Mouse (Mus musculus) hindbrain, embryonic 14.5 days (tissue): Measurements from ENCODE around the gene Foxi3. TPM values are rescaled to one million over a fixed set of nuclear protein-coding genes. Genes with fewer than 3 reads are reported as not detected.

Source experiments
- ATAC-seq: fragments of 200-750 bp; cut with Nextera tagmentation; 2 replicates; pipeline ENCODE4 v1.8.0; 2017; ENCODE audit warnings: moderate number of reproducible peaks, mild to moderate bottlenecking, moderate TSS enrichment, moderate library complexity; ENCODE audit not compliant: low FRiP score
- DNase-seq: peaks from one replicate; pipeline ENCODE4 v3.0.0-alpha.2; 2015; ENCODE audit warnings: low spot score
- H3K27ac ChIP-seq: fragments of 300-500 bp; sonication (generic); 2 replicates; pipeline ENCODE4 v1.5.1; 2014; ENCODE audit warnings: mild to moderate bottlenecking, moderate library complexity
- H3K27me3 ChIP-seq: fragments of 300-500 bp; sonication (generic); 2 replicates; pipeline ENCODE4 v1.6.1; 2014; ENCODE audit warnings: mild to moderate bottlenecking, low read length, mixed read lengths; ENCODE audit not compliant: control insufficient read depth, insufficient read depth
- H3K36me3 ChIP-seq: fragments of 300-500 bp; sonication (generic); replicated peaks from 2 replicates; pipeline ENCODE4 v1.6.1; 2014; ENCODE audit not compliant: control insufficient read depth, insufficient read depth
- H3K4me1 ChIP-seq: fragments of 300-500 bp; sonication (generic); replicated peaks from 2 replicates; pipeline ENCODE4 v1.6.1; 2014; ENCODE audit warnings: antibody characterized with exemption, low read length, mixed read lengths; ENCODE audit not compliant: control insufficient read depth, insufficient read depth
- H3K4me2 ChIP-seq: fragments of 300-500 bp; sonication (generic); replicated peaks from 2 replicates; pipeline ENCODE4 v1.6.1; 2014; ENCODE audit warnings: mild to moderate bottlenecking, moderate library complexity
- H3K4me3 ChIP-seq: fragments of 300-500 bp; sonication (generic); replicated peaks from 2 replicates; pipeline ENCODE4 v1.5.1; 2014; ENCODE audit warnings: mild to moderate bottlenecking, low read length
- H3K9ac ChIP-seq: fragments of 300-500 bp; sonication (generic); 2 replicates; pipeline ENCODE4 v1.6.1; 2014
- H3K9me3 ChIP-seq: fragments of 300-500 bp; sonication (generic); 2 replicates; pipeline ENCODE4 v1.6.1; 2016; ENCODE audit warnings: low read length; ENCODE audit not compliant: control insufficient read depth
- WGBS: fragments of 180-500 bp; shearing (Covaris S2); extraction: QIAGEN DNeasy Blood & Tissue Kit; methylation state at CpG from one replicate; pipeline ENCODE4 v1.1.7; 2014; 5-methylcytosine and 5-hydroxymethylcytosine counted together
- polyA plus RNA-seq: library from polyadenylated mRNA; unstranded; fragments of >200 nt; fragmentation: Nextera tagmentation; extraction: Ambion mirVana; gene quantifications from 2 replicates; pipeline ENCODE4 v1.2.1, GENCODE M21; 2014

Gene Foxi3
- polyA plus RNA-seq, 1 experiment from 2014 or later: not detected

- H3K27ac ChIP-seq: no peak overlapping the region
- no peak overlapping the region for H3K4me2 ChIP-seq
- no peaks in the 10 kb centered on the region for H3K27me3 ChIP-seq
- DNase-seq (no peak), ATAC-seq (no peak)
- WGBS: 45% methylated on average over 3 of the region's 3 CpGs
- H3K9ac ChIP-seq: no peak overlapping the region
- no peaks in the 10 kb centered on the region for H3K9me3 ChIP-seq
- no peaks in the 10 kb centered on the region for H3K36me3 ChIP-seq
- no peaks in the 10 kb centered on the region for H3K4me1 ChIP-seq
- no peak overlapping the region for H3K4me3 ChIP-seq
These were observed 16.7 kb downstream of the Foxi3 start for GRCm38 (mm10) chr6:70973066-70973465.

DNA sequence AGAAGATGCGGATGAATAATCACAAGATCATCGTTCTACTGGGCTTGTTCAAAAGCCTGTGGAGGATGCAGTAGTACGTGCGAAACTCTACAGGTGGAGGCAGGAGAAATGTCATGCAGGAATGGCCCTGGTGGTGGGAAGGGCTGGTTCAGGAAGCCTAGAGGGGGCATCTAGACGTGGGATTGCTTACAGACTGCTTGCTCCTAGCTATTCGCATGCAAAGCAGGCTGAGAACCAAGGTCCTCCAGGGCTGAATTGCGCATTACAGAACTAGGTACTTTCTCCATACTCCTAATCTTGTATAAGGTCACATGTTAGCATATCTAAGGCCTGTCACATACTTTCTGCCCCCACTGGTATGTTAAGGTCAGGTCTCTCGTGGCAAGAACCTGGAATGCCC lies 24.7 kb downstream of the Foxi3 start:
- H3K4me2 ChIP-seq: no peak overlapping the region
- H3K4me1 ChIP-seq: no peaks in the 10 kb centered on the region
- H3K36me3 ChIP-seq: no peaks in the 10 kb centered on the region
- no peak overlapping the region for H3K9ac ChIP-seq
- H3K27me3 ChIP-seq: no peaks in the 10 kb centered on the region
- H3K27ac ChIP-seq: no peak overlapping the region
- no peak overlapping the region for H3K4me3 ChIP-seq
- WGBS: 78% methylated on average over 8 of the region's 8 CpGs
- DNase-seq (no peak), ATAC-seq (no peak)
- H3K9me3 ChIP-seq: no peaks in the 10 kb centered on the region

GRCm38 (mm10) chr6:70982416-70982815 lies 26.1 kb downstream of the Foxi3 start:
- Histone ChIP-seq H3K9ac (no peak overlapping the region), H3K36me3 (no peaks in the 10 kb centered on the region), H3K4me2 (no peak overlapping the region), H3K27me3 (no peaks in the 10 kb centered on the region), H3K27ac (no peak overlapping the region), H3K9me3 (no peaks in the 10 kb centered on the region), H3K4me1 (no peaks in the 10 kb centered on the region), H3K4me3 (no peak overlapping the region)
- ATAC-seq: no peak
- 88% methylated on average over 1 of the region's 1 CpGs for WGBS
- no peak for DNase-seq

GRCm38 (mm10) chr6:70986683-70987082 lies 30.4 kb downstream of the Foxi3 start:
- H3K4me2 ChIP-seq: no peak overlapping the region
- no peak overlapping the region for H3K27ac ChIP-seq
- no peak overlapping the region for H3K9ac ChIP-seq
- no peaks in the 10 kb centered on the region for H3K27me3 ChIP-seq
- no peaks in the 10 kb centered on the region for H3K36me3 ChIP-seq
- ATAC-seq (no peak), DNase-seq (peak; percentile 40)
- H3K4me3 ChIP-seq: no peak overlapping the region
- WGBS: 35% methylated on average over 8 of the region's 8 CpGs
- H3K9me3 ChIP-seq: no peaks in the 10 kb centered on the region
- H3K4me1 ChIP-seq: no peaks in the 10 kb centered on the region

- no peak for DNase-seq
- no peaks in the 10 kb centered on the region for H3K4me1 ChIP-seq
- H3K9ac ChIP-seq: no peak overlapping the region
- no peak overlapping the region for H3K4me2 ChIP-seq
- no peak overlapping the region for H3K4me3 ChIP-seq
- no peak overlapping the region for H3K27ac ChIP-seq
- H3K36me3 ChIP-seq: no peaks in the 10 kb centered on the region
- WGBS: 53% methylated on average over 4 of the region's 4 CpGs
- no peaks in the 10 kb centered on the region for H3K9me3 ChIP-seq
- no peaks in the 10 kb centered on the region for H3K27me3 ChIP-seq
- no peak for ATAC-seq
These were observed 39.9 kb downstream of the Foxi3 start for GRCm38 (mm10) chr6:70996123-70996723.

GRCm38 (mm10) chr6:71002656-71003055 lies 46.3 kb downstream of the Foxi3 start:
- DNase-seq (no peak), ATAC-seq (no peak)
- WGBS: 97% methylated on average over 2 of the region's 2 CpGs

DNA sequence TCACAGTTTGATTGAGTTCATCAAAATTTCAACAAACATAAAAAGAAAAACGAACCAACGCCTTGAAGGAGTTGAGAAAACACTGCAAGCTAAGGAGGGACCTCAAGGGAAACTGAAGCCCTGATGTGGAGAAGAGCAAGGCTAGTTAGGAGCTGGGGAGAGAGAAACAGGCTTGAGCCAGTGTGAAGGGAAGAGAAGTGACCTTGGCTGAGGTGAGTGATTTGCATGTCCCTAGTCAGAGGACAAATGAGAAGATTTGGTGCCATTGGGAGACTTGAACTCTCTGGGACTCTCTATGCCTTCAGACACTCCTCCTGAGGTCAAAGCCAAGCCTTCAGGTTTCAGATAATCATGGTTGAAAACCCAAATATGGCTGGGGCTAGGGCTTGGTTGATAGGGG lies 47.8 kb downstream of the Foxi3 start:
- no peaks in the 10 kb centered on the region for H3K4me1 ChIP-seq
- H3K27ac ChIP-seq: no peak overlapping the region
- WGBS: 86% methylated on average over 2 of the region's 2 CpGs
- H3K4me2 ChIP-seq: no peak overlapping the region
- no peak overlapping the region for H3K9ac ChIP-seq
- DNase-seq (no peak), ATAC-seq (no peak)
- no peaks in the 10 kb centered on the region for H3K9me3 ChIP-seq
- no peak overlapping the region for H3K4me3 ChIP-seq
- H3K27me3 ChIP-seq: no peaks in the 10 kb centered on the region
- no peaks in the 10 kb centered on the region for H3K36me3 ChIP-seq

More at GRCm38 (mm10) chr6:71002656-71003055, 46.3 kb downstream of the Foxi3 start:
- no peaks in the 10 kb centered on the region for H3K4me1 ChIP-seq
- H3K9ac ChIP-seq: no peak overlapping the region
- H3K4me2 ChIP-seq: no peak overlapping the region
- no peaks in the 10 kb centered on the region for H3K36me3 ChIP-seq
- no peak overlapping the region for H3K4me3 ChIP-seq
- no peak overlapping the region for H3K27ac ChIP-seq
- H3K9me3 ChIP-seq: no peaks in the 10 kb centered on the region
- H3K27me3 ChIP-seq: no peaks in the 10 kb centered on the region

Other genes starting within 250 kb of the Foxi3 start
- gene Rpia, start 164.3 kb upstream of the Foxi3 start, polyA plus RNA-seq: 2.6 and 2.9 TPM in 2 replicates
- 13.0 and 13.3 TPM in 2 replicates for gene Eif2ak3, start 112.0 kb upstream of the Foxi3 start, polyA plus RNA-seq
- not detected in 2 replicates for gene Tex37, start 37.6 kb upstream of the Foxi3 start, polyA plus RNA-seq
- gene Thnsl2, start 187.9 kb downstream of the Foxi3 start, polyA plus RNA-seq: 4.5 and 5.5 TPM in 2 replicates
- gene Fabp1, start 243.3 kb downstream of the Foxi3 start, polyA plus RNA-seq: not detected in 2 replicates